Mouse (Mus musculus) spleen, adult 2 months (tissue): ENCODE results near the gene Hs2st1.

ENCODE experiments used
- CTCF ChIP-seq: fragments of 200-500 bp; IDR thresholded peaks from 2 replicates; pipeline ENCODE4 v1.5.1; 2011; ENCODE audit warnings: mild to moderate bottlenecking, inconsistent platforms; ENCODE audit not compliant: insufficient read depth, insufficient read length, insufficient replicate concordance; ENCODE audit errors: extremely low read depth
- POLR2A ChIP-seq: fragments of 200-500 bp; IDR thresholded peaks from 2 replicates; pipeline ENCODE4 v1.6.1; 2011; ENCODE audit warnings: low read depth, low read length, inconsistent platforms

GRCm38 (mm10) chr3:144574256-144574655 is 4.3 kb upstream of the Hs2st1 start:
- TF ChIP-seq CTCF (no peak), POLR2A (no peak)
